9 mouse cellular contexts compared by ENCODE assay signal in genomic region chr14:56398001-56398400, GRCm38 (mm10). TPM values are rescaled to one million over a fixed set of nuclear protein-coding genes. Genes with fewer than 3 reads are reported as not detected.
A peak's percentile ranks its signal among the peaks of the same experiment; 100 is the strongest.
DNase-seq lines count a peak whose midpoint lies in the region; ATAC-seq lines count a peak whose summit lies in the region.
"Had no signal": no experiment of that assay in that cellular context is flagged by ENCODE, and none has a peak within 500 bp of the region (broad histone marks: within the 10 kb centered on the region; RNA-seq: fewer than 3 reads in every experiment).

No protein-coding gene starts in this region.

- H3K4me2 ChIP-seq in hindbrain, embryonic 11.5 days (replicated peaks; ENCODE audit: low read depth, low read length) = no peak overlapping the region
- no peak overlapping the region for H3K4me2 ChIP-seq in hindbrain, embryonic 12.5 days (replicated peaks)
- H3K4me2 ChIP-seq: limb, embryonic 12.5 days had no signal

- H3K9me3 ChIP-seq in hindbrain, embryonic 11.5 days (ENCODE audit: control insufficient read depth, low read length) = no peaks in the 10 kb centered on the region
- H3K9me3 ChIP-seq in hindbrain, embryonic 12.5 days (replicated peaks) = 0 out of 2 replicates have a peak, but pooled peaks cover 2% of the 10 kb centered on the region
- H3K9me3 ChIP-seq: limb, embryonic 12.5 days had no signal

- DNase-seq in hindbrain, embryonic 11.5 days (ENCODE audit: low spot score) = peak; percentile 40
- peak; percentile 32 for DNase-seq in thymus, postnatal 0 days (ENCODE audit: low spot score)
- no peak for DNase-seq in thymus, postnatal 36 days
- DNase-seq in lung, postnatal 10 days = peak; percentile 64
- no peak for DNase-seq in urinary bladder, postnatal 10 days (ENCODE audit: low spot score)

- no peaks in the 10 kb centered on the region for H3K4me1 ChIP-seq in hindbrain, embryonic 11.5 days (replicated peaks; ENCODE audit: control insufficient read depth, insufficient read depth, low read length)
- no peaks in the 10 kb centered on the region for H3K4me1 ChIP-seq in hindbrain, embryonic 12.5 days
- H3K4me1 ChIP-seq: limb, embryonic 12.5 days had no signal

- H3K9ac ChIP-seq in hindbrain, embryonic 11.5 days (ENCODE audit: low read depth, low read length) = no peak overlapping the region
- no peak overlapping the region for H3K9ac ChIP-seq in hindbrain, embryonic 12.5 days
- H3K9ac ChIP-seq: limb, embryonic 12.5 days had no signal

- H3K27me3 ChIP-seq in hindbrain, embryonic 11.5 days (ENCODE audit: control insufficient read depth, insufficient read depth, low read length) = no peaks in the 10 kb centered on the region
- no peaks in the 10 kb centered on the region for H3K27me3 ChIP-seq in hindbrain, embryonic 12.5 days
- H3K27me3 ChIP-seq: limb, embryonic 12.5 days had no signal

- no peaks in the 10 kb centered on the region for H3K36me3 ChIP-seq in hindbrain, embryonic 11.5 days (ENCODE audit: control insufficient read depth, insufficient read depth, low read length)
- H3K36me3 ChIP-seq in hindbrain, embryonic 12.5 days = no peaks in the 10 kb centered on the region
- H3K36me3 ChIP-seq: limb, embryonic 12.5 days had no signal

- H3K27ac ChIP-seq in hindbrain, embryonic 11.5 days (ENCODE audit: low read depth, low read length) = no peak overlapping the region
- H3K27ac ChIP-seq in hindbrain, embryonic 12.5 days = no peak overlapping the region
- H3K27ac ChIP-seq: limb, embryonic 12.5 days had no signal

- no peak for ATAC-seq in hindbrain, embryonic 11.5 days (ENCODE audit: low FRiP score)
- ATAC-seq in hindbrain, embryonic 12.5 days (ENCODE audit: low FRiP score) = no peak
- peak; percentile 64; the same call in 1 of the 2 replicates for ATAC-seq in common myeloid progenitor, adult 5-6 weeks (replicated peaks; ENCODE audit: low read depth, poor library complexity, severe bottlenecking)
- ATAC-seq in erythroid progenitor cell, adult 5-6 weeks (replicated peaks; ENCODE audit: low FRiP score, poor library complexity, severe bottlenecking) = no peak

- H3K4me3 ChIP-seq in hindbrain, embryonic 11.5 days (ENCODE audit: low read depth, low read length) = no peak overlapping the region
- H3K4me3 ChIP-seq in hindbrain, embryonic 12.5 days = no peak overlapping the region
- H3K4me3 ChIP-seq: limb, embryonic 12.5 days had no signal

RNA-seq across cellular contexts. Expression of gene Rnf17, which starts 4.4 kb away (rescaled TPM):
- 1.9 and 2.0 TPM in 2 replicates for polyA plus RNA-seq in hindbrain, embryonic 11.5 days (2014; fragmentation: Nextera tagmentation; extraction: Ambion mirVana)
- 1.6 and 2.0 TPM in 2 replicates for polyA plus RNA-seq in hindbrain, embryonic 12.5 days (2016; fragmentation: Nextera tagmentation; extraction: Ambion mirVana)
- polyA plus RNA-seq in thymus, postnatal 0 days (2015; fragmentation: Nextera tagmentation; extraction: Ambion mirVana) = 0.42 and 0.92 TPM in 2 replicates
- 10.6 and 13.0 TPM in 2 replicates for total RNA-seq in common myeloid progenitor, adult 5-6 weeks (2017)
- 3.6 TPM in 1 of 2 replicates, not detected in the other for total RNA-seq in erythroid progenitor cell, adult 5-6 weeks (2015; ENCODE audit: low replicate concordance)
- 0.91 TPM in 1 of 2 replicates, not detected in the other for total RNA-seq in erythroid progenitor cell, adult 5-6 weeks (2017; ENCODE audit: low replicate concordance)

RNA-seq across cellular contexts. Expression of gene Atp12a, which starts 33.1 kb away (rescaled TPM):
- polyA plus RNA-seq in hindbrain, embryonic 11.5 days (2014; fragmentation: Nextera tagmentation; extraction: Ambion mirVana) = 0.15 and 0.25 TPM in 2 replicates
- polyA plus RNA-seq in hindbrain, embryonic 12.5 days (2016; fragmentation: Nextera tagmentation; extraction: Ambion mirVana) = not detected in 2 replicates
- 0.10 and 0.26 TPM in 2 replicates for polyA plus RNA-seq in thymus, postnatal 0 days (2015; fragmentation: Nextera tagmentation; extraction: Ambion mirVana)
- total RNA-seq in common myeloid progenitor, adult 5-6 weeks (2017) = not detected in 2 replicates
- total RNA-seq in erythroid progenitor cell, adult 5-6 weeks (2015; ENCODE audit: low replicate concordance) = not detected in 2 replicates
- not detected in 2 replicates for total RNA-seq in erythroid progenitor cell, adult 5-6 weeks (2017; ENCODE audit: low replicate concordance)
- polyA plus RNA-seq: limb, embryonic 12.5 days had no signal

Comparison
In these comparisons a context has a peak if more than half of its experiments do, and no peak if none do; other contexts are left out.
1. DNase-seq: peak in hindbrain, embryonic 11.5 days (single experiment), thymus, postnatal 0 days (single experiment) and lung, postnatal 10 days (single experiment); none in thymus, postnatal 36 days (0 of 2) and urinary bladder, postnatal 10 days (single experiment).